Mouse (Mus musculus) kidney, embryonic 14.5 days (tissue): ENCODE measurements around the gene Vmn1r89. TPM values are rescaled to one million over a fixed set of nuclear protein-coding genes. Genes with fewer than 3 reads are reported as not detected.

Source experiments
- ATAC-seq: fragments of 200-750 bp; cut with Nextera tagmentation; 2 replicates; pipeline ENCODE4 v1.8.0; 2017; ENCODE audit warnings: moderate number of reproducible peaks, mild to moderate bottlenecking, moderate TSS enrichment, moderate library complexity; ENCODE audit not compliant: low FRiP score, low TSS enrichment
- H3K27ac ChIP-seq: fragments of 300-500 bp; sonication (generic); 2 replicates; pipeline ENCODE4 v1.5.1; 2014; ENCODE audit warnings: low read depth, mild to moderate bottlenecking, low read length, moderate library complexity, mixed read lengths
- H3K27me3 ChIP-seq: fragments of 300-500 bp; sonication (generic); 2 replicates; pipeline ENCODE4 v1.6.1; 2014; ENCODE audit warnings: mild to moderate bottlenecking, low read length; ENCODE audit not compliant: control insufficient read depth, insufficient read depth
- H3K36me3 ChIP-seq: fragments of 300-500 bp; sonication (generic); 2 replicates; pipeline ENCODE4 v1.6.1; 2014; ENCODE audit warnings: low read length, mixed read lengths; ENCODE audit not compliant: control insufficient read depth, insufficient read depth
- H3K4me1 ChIP-seq: fragments of 300-500 bp; sonication (generic); 2 replicates; pipeline ENCODE4 v1.6.1; 2014; ENCODE audit warnings: low read length, mixed read lengths; ENCODE audit not compliant: control insufficient read depth, insufficient read depth
- H3K4me2 ChIP-seq: fragments of 300-500 bp; sonication (generic); replicated peaks from 2 replicates; pipeline ENCODE4 v1.6.1; 2014; ENCODE audit warnings: low read depth, mild to moderate bottlenecking, low read length
- H3K4me3 ChIP-seq: fragments of 300-500 bp; sonication (generic); 2 replicates; pipeline ENCODE4 v1.5.1; 2014; ENCODE audit warnings: mild to moderate bottlenecking, low read length
- H3K9ac ChIP-seq: fragments of 300-500 bp; sonication (generic); 2 replicates; pipeline ENCODE4 v1.6.1; 2014; ENCODE audit warnings: low read depth, mild to moderate bottlenecking, low read length, moderate library complexity
- H3K9me3 ChIP-seq: fragments of 300-500 bp; sonication (generic); 2 replicates; pipeline ENCODE4 v1.6.1; 2016; ENCODE audit warnings: low read length; ENCODE audit not compliant: control insufficient read depth
- WGBS: fragments of 180-500 bp; shearing (Covaris S2); extraction: QIAGEN DNeasy Blood & Tissue Kit; methylation state at CpG from one replicate; pipeline ENCODE4 v1.1.7; 2014; 5-methylcytosine and 5-hydroxymethylcytosine counted together
- polyA plus RNA-seq: library from polyadenylated mRNA; unstranded; fragments of >200 nt; fragmentation: Nextera tagmentation; extraction: Ambion mirVana; gene quantifications from 2 replicates; pipeline ENCODE4 v1.2.1, GENCODE M21; 2014

Vmn1r89 gene
- not detected in 2 replicates for polyA plus RNA-seq

DNA sequence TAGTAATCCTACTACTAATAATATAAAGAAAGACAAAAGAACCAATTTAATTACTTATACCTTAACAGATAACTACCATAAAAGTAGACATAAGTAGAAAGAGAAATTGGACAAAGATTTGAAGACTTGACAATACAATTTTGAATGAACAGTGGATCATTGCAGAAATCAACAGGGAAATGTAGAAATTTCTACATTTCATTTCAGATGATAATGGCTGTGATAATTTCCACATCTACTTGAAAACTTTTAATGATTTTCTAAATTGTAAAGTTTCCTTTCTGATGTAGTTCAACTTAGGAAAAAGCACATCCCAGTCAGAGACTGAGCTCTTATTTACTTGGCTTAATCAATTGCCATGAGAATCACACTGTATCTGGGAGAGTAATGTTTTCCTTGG lies at the start of gene Vmn1r89:
Gene Vmn1r89 (plus strand): TSS at position 301 of the 400 bp plus-strand sequence.
- no peaks in the 10 kb centered on the region for H3K27me3 ChIP-seq
- no peak within 1 kb of the TSS for H3K4me2 ChIP-seq
- no peaks in the 10 kb centered on the region for H3K9me3 ChIP-seq
- H3K9ac ChIP-seq: no peak within 1 kb of the TSS
- no peak within 1 kb of the TSS for H3K4me3 ChIP-seq
- no peaks in the 10 kb centered on the region for H3K36me3 ChIP-seq
- ATAC-seq: no peak
- no peak within 1 kb of the TSS for H3K27ac ChIP-seq
- no peaks in the 10 kb centered on the region for H3K4me1 ChIP-seq

GRCm38 (mm10) chr7:13260746-13261700 lies 48.2 kb downstream of the Vmn1r89 start:
- H3K9me3 ChIP-seq: no peaks in the 10 kb centered on the region
- H3K36me3 ChIP-seq: no peaks in the 10 kb centered on the region
- 54% methylated on average over 50 of the region's 50 CpGs for WGBS
- H3K4me3 ChIP-seq: no peak overlapping the region
- no peak overlapping the region for H3K27ac ChIP-seq
- peak; percentile 60; the same call in 1 of the 2 replicates for ATAC-seq
- H3K4me2 ChIP-seq: no peak overlapping the region; the same call in 1 of the 2 replicates
- H3K4me1 ChIP-seq: no peaks in the 10 kb centered on the region
- no peak overlapping the region for H3K9ac ChIP-seq
- no peaks in the 10 kb centered on the region for H3K27me3 ChIP-seq

DNA sequence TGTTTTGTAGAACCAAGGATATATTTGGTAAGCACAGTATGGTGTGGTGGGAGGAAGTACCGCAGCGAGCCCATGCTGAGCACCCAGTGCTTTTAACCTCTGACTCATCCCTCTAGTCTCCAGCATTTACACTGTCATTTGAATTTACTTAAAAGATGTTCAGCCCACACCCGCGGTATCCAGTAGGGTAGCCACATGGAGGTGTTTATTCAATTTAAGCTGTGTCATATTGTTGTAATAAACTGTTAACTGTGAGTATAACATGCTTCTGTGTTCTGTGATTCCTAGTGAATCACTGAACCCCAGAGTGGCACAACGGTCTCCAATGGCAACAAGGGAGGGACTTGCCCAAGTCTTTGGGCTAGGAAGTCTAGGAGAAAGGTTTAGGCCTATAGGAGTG lies 51.0 kb downstream of the Vmn1r89 start:
- no peak overlapping the region for H3K27ac ChIP-seq
- WGBS: 89% methylated on average over 5 of the region's 5 CpGs
- H3K4me2 ChIP-seq: no peak overlapping the region
- no peaks in the 10 kb centered on the region for H3K4me1 ChIP-seq
- no peak for ATAC-seq
- H3K9me3 ChIP-seq: no peaks in the 10 kb centered on the region
- no peaks in the 10 kb centered on the region for H3K27me3 ChIP-seq
- no peaks in the 10 kb centered on the region for H3K36me3 ChIP-seq
- H3K9ac ChIP-seq: no peak overlapping the region
- H3K4me3 ChIP-seq: no peak overlapping the region

DNA sequence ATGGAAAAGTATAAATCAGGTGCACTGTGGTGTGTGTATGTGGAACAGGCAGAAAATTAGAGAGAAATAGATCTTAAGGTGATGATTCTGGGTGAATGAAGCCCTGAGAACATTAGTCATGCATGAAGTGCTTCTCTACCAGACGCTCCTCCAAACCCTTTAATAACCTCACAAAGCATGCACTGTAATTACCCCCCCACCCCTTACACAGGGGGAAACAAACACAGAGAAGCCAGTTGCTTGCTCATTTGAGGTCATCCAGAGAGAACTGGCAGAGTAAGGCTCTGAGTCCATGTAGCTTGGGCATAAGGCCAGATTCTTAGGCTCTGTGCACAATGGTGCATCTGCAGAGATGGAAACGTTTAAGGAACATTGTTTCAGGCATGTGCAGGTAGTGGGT lies 51.6 kb downstream of the Vmn1r89 start:
- Histone ChIP-seq H3K27ac (no peak overlapping the region), H3K9ac (no peak overlapping the region), H3K4me2 (no peak overlapping the region), H3K36me3 (no peaks in the 10 kb centered on the region), H3K27me3 (no peaks in the 10 kb centered on the region), H3K4me3 (no peak overlapping the region), H3K9me3 (no peaks in the 10 kb centered on the region), H3K4me1 (no peaks in the 10 kb centered on the region)
- no peak for ATAC-seq
- 67% methylated on average over 2 of the region's 2 CpGs for WGBS

- no peaks in the 10 kb centered on the region for H3K4me1 ChIP-seq
- no peak for ATAC-seq
- no peaks in the 10 kb centered on the region for H3K36me3 ChIP-seq
- H3K4me2 ChIP-seq: no peak overlapping the region
- no peak overlapping the region for H3K4me3 ChIP-seq
- 94% methylated on average over 4 of the region's 4 CpGs for WGBS
- H3K9me3 ChIP-seq: no peaks in the 10 kb centered on the region
- H3K27me3 ChIP-seq: no peaks in the 10 kb centered on the region
- no peak overlapping the region for H3K27ac ChIP-seq
- no peak overlapping the region for H3K9ac ChIP-seq
Observed at GRCm38 (mm10) chr7:13268749-13269260, 56.0 kb downstream of the Vmn1r89 start.

- Histone ChIP-seq H3K4me3 (no peak overlapping the region), H3K36me3 (0 out of 2 replicates have a peak, but pooled peaks cover 2% of the 10 kb centered on the region), H3K9me3 (no peaks in the 10 kb centered on the region), H3K4me1 (no peaks in the 10 kb centered on the region), H3K9ac (no peak overlapping the region), H3K27me3 (no peaks in the 10 kb centered on the region), H3K4me2 (no peak overlapping the region), H3K27ac (no peak overlapping the region)
- ATAC-seq: 0 out of 2 replicates have a peak, but pooled peaks have one; percentile 16
- WGBS: 83% methylated on average over 11 of the region's 11 CpGs
Observed at GRCm38 (mm10) chr7:13269394-13269793, 56.6 kb downstream of the Vmn1r89 start.

Other genes with a start within 250 kb of the Vmn1r89 start
- gene Zfp324, start 247.2 kb upstream of the Vmn1r89 start, polyA plus RNA-seq: 6.9 and 9.3 TPM in 2 replicates
- gene Zfp446, start 235.2 kb upstream of the Vmn1r89 start, polyA plus RNA-seq: 6.2 and 10.7 TPM in 2 replicates
- gene Slc27a5, start 214.8 kb upstream of the Vmn1r89 start, polyA plus RNA-seq: not detected in 2 replicates
- gene Trim28, start 213.9 kb upstream of the Vmn1r89 start, polyA plus RNA-seq: 433 and 514 TPM in 2 replicates
- gene Zbtb45, start 203.0 kb upstream of the Vmn1r89 start, polyA plus RNA-seq: 19.8 and 29.6 TPM in 2 replicates
- gene Chmp2a, start 178.2 kb upstream of the Vmn1r89 start, polyA plus RNA-seq: 148 and 165 TPM in 2 replicates
- gene Ube2m, start 174.7 kb upstream of the Vmn1r89 start, polyA plus RNA-seq: 156 and 199 TPM in 2 replicates
- 2.4 and 3.2 TPM in 2 replicates for gene Mzf1, start 158.3 kb upstream of the Vmn1r89 start, polyA plus RNA-seq
- gene Vmn1r85, start 117.8 kb upstream of the Vmn1r89 start, polyA plus RNA-seq: not detected in 2 replicates
- gene Vmn1r86, start 93.1 kb upstream of the Vmn1r89 start, polyA plus RNA-seq: not detected in 2 replicates
- gene Vmn1r87, start 72.9 kb upstream of the Vmn1r89 start, polyA plus RNA-seq: not detected in 2 replicates
- gene Vmn1r88, start 53.5 kb upstream of the Vmn1r89 start, polyA plus RNA-seq: not detected in 2 replicates
- 120 and 129 TPM in 2 replicates for gene Lig1, start 64.3 kb downstream of the Vmn1r89 start, polyA plus RNA-seq
- 3.6 and 10.3 TPM in 2 replicates for gene Zswim9, start 65.7 kb downstream of the Vmn1r89 start, polyA plus RNA-seq
- gene Pla2g4c, start 111.6 kb downstream of the Vmn1r89 start, polyA plus RNA-seq: 1.2 TPM in 2 replicates
- not detected in 2 replicates for gene Cabp5, start 185.1 kb downstream of the Vmn1r89 start, polyA plus RNA-seq
- gene Bsph1, start 237.8 kb downstream of the Vmn1r89 start, polyA plus RNA-seq: not detected in 2 replicates